Mouse (Mus musculus): ENCODE results near the gene Gm43720.
A peak's percentile ranks its signal among the peaks of the same experiment; 100 is the strongest.

Gm43720 gene

GRCm38 (mm10) chr5:138262001-138262400 is 17.8 kb downstream of the Gm43720 start:
- DNase-seq (ENCODE audit: low read depth): no peak

GRCm38 (mm10) chr5:138260834-138261233 is 18.9 kb downstream of the Gm43720 start:
- no peak for DNase-seq (ENCODE audit: low read depth)

GRCm38 (mm10) chr5:138260051-138260450 is 19.7 kb downstream of the Gm43720 start:
- no peak for DNase-seq (ENCODE audit: low read depth)

GRCm38 (mm10) chr5:138258993-138259392 is 20.8 kb downstream of the Gm43720 start:
- no peak for DNase-seq (ENCODE audit: low read depth)

- DNase-seq (ENCODE audit: low read depth): no peak
Observed at GRCm38 (mm10) chr5:138258542-138258941, 21.2 kb downstream of the Gm43720 start.

GRCm38 (mm10) chr5:138258078-138258477 is 21.7 kb downstream of the Gm43720 start:
- no peak for DNase-seq (ENCODE audit: low read depth)

GRCm38 (mm10) chr5:138257585-138257978 is 22.2 kb downstream of the Gm43720 start:
- DNase-seq (ENCODE audit: low read depth): no peak

GRCm38 (mm10) chr5:138256966-138257584 is 22.7 kb downstream of the Gm43720 start:
- peak; percentile 60 for DNase-seq (ENCODE audit: low read depth)

GRCm38 (mm10) chr5:138256094-138256467 is 23.7 kb downstream of the Gm43720 start:
- no peak for DNase-seq (ENCODE audit: low read depth)

GRCm38 (mm10) chr5:138255353-138256093 is 24.2 kb downstream of the Gm43720 start, which contains the start of gene Lamtor4:
Gene Lamtor4 (plus strand): TSS chr5:138255482.
- DNase-seq (ENCODE audit: low read depth): peak; percentile 89

- no peak for DNase-seq (ENCODE audit: low read depth)
Observed at GRCm38 (mm10) chr5:138253061-138253460, 26.7 kb downstream of the Gm43720 start.

- no peak for DNase-seq (ENCODE audit: low read depth)
Observed at GRCm38 (mm10) chr5:138251144-138251543, 28.6 kb downstream of the Gm43720 start.

GRCm38 (mm10) chr5:138241511-138241910 is 38.2 kb downstream of the Gm43720 start:
- no peak for DNase-seq (ENCODE audit: low read depth)

- no peak for DNase-seq (ENCODE audit: low read depth)
Observed at GRCm38 (mm10) chr5:138234224-138234623, 45.5 kb downstream of the Gm43720 start.

GRCm38 (mm10) chr5:138233778-138234177 is 46.0 kb downstream of the Gm43720 start:
- DNase-seq (ENCODE audit: low read depth): no peak

- DNase-seq (ENCODE audit: low read depth): no peak
Observed at GRCm38 (mm10) chr5:138229511-138229910, 50.2 kb downstream of the Gm43720 start.

- peak; percentile 44 for DNase-seq (ENCODE audit: low read depth)
Observed at GRCm38 (mm10) chr5:138228026-138228425, 51.7 kb downstream of the Gm43720 start.

- DNase-seq (ENCODE audit: low read depth): peak; percentile 71
Observed at GRCm38 (mm10) chr5:138227367-138227766, 52.4 kb downstream of the Gm43720 start.

- DNase-seq (ENCODE audit: low read depth): no peak
Observed at GRCm38 (mm10) chr5:138226491-138226890, 53.3 kb downstream of the Gm43720 start.

- no peak for DNase-seq (ENCODE audit: low read depth)
Observed at GRCm38 (mm10) chr5:138225700-138226099, 54.1 kb downstream of the Gm43720 start, which contains the start of gene Nxpe5. Gene Nxpe5 (plus strand): TSS chr5:138225898.

- no peak for DNase-seq (ENCODE audit: low read depth)
Observed at GRCm38 (mm10) chr5:138223287-138223686, 56.5 kb downstream of the Gm43720 start.

- DNase-seq (ENCODE audit: low read depth): peak; percentile 91
Observed at GRCm38 (mm10) chr5:138222111-138222510, 57.6 kb downstream of the Gm43720 start.

- DNase-seq (ENCODE audit: low read depth): no peak
Observed at GRCm38 (mm10) chr5:138219864-138220263, 59.9 kb downstream of the Gm43720 start.

Measured in c-Kit-positive CD71-negative TER-119-negative erythroid progenitor cells, embryonic 14.5 days (primary cell).